19 mouse cellular contexts compared by ENCODE assay signal in genomic region chr10:92878000-92878399, GRCm38 (mm10).
"Had no signal": no experiment of that assay in that cellular context is flagged by ENCODE, and none has a peak within 500 bp of the region (broad histone marks: within the 10 kb centered on the region; RNA-seq: fewer than 3 reads in every experiment).

No protein-coding gene starts in this region.

- H3K4me2 ChIP-seq: limb, embryonic 13.5 days; liver, embryonic 12.5 days; liver, embryonic 15.5 days; lung, embryonic 15.5 days; midbrain, embryonic 13.5 days had no signal

- DNase-seq: kidney, postnatal 36 days; layer of hippocampus, postnatal 36 days; liver; lung, adult 18-20 months; lung, postnatal 10 days; lung, postnatal 36 days; thymus, adult 18-20 months; thymus, postnatal 14 days; thymus, postnatal 4 days had no signal

- H3K27ac ChIP-seq: kidney, postnatal 0 days; left cerebral cortex, adult 2 months; limb, embryonic 10.5 days; limb, embryonic 13.5 days; liver, embryonic 12.5 days; liver, embryonic 15.5 days; lung, embryonic 15.5 days; midbrain, embryonic 10.5 days; midbrain, embryonic 13.5 days had no signal

- H3K9me3 ChIP-seq: limb, embryonic 10.5 days; limb, embryonic 13.5 days; liver, embryonic 12.5 days; liver, embryonic 15.5 days; lung, embryonic 15.5 days; megakaryocyte, embryonic 14.5 days; midbrain, embryonic 10.5 days; midbrain, embryonic 13.5 days had no signal

- H3K9ac ChIP-seq: limb, embryonic 13.5 days; liver, embryonic 12.5 days; liver, embryonic 15.5 days; lung, embryonic 15.5 days; midbrain, embryonic 13.5 days had no signal

- ATAC-seq: liver, embryonic 12.5 days; midbrain, embryonic 13.5 days had no signal

- H3K36me3 ChIP-seq: limb, embryonic 10.5 days; limb, embryonic 13.5 days; liver, embryonic 12.5 days; liver, embryonic 15.5 days; lung, embryonic 15.5 days; midbrain, embryonic 10.5 days; midbrain, embryonic 13.5 days had no signal

- H3K4me3 ChIP-seq: left cerebral cortex, adult 2 months; limb, embryonic 10.5 days; limb, embryonic 13.5 days; liver, embryonic 12.5 days; liver, embryonic 15.5 days; lung, embryonic 15.5 days; megakaryocyte, embryonic 14.5 days; midbrain, embryonic 10.5 days; midbrain, embryonic 13.5 days had no signal

- H3K4me1 ChIP-seq: limb, embryonic 10.5 days; limb, embryonic 13.5 days; liver, embryonic 12.5 days; liver, embryonic 15.5 days; lung, embryonic 15.5 days; midbrain, embryonic 10.5 days; midbrain, embryonic 13.5 days had no signal

- H3K27me3 ChIP-seq: limb, embryonic 13.5 days; liver, embryonic 12.5 days; liver, embryonic 15.5 days; lung, embryonic 15.5 days; megakaryocyte, embryonic 14.5 days; midbrain, embryonic 13.5 days had no signal
